ENCODE assay signal across 15 mouse cellular contexts in the genomic region with DNA sequence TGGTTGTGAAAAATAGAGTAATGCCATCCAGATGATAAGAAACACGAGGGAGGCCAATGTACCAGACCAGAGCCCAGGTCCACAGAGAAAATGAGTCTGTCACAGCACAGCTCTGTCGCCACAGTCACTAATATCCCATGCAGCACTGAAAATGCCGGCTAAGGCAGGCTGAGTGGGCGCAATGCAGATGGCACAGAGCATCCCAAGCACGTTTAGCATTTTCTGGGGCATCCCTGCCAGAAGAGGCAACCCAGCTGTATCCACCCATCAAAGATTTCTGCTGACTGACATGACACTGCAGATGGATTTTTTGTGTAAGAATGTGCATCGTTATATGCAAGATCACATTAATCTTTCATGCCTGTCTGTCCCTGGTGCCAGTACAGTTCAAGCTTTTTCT.
DNase-seq lines count a peak whose midpoint lies in the region; ATAC-seq lines count a peak whose summit lies in the region.
"Had no signal": no experiment of that assay in that cellular context is flagged by ENCODE, and none has a peak within 500 bp of the region (broad histone marks: within the 10 kb centered on the region; RNA-seq: fewer than 3 reads in every experiment).

No protein-coding gene starts in this region.

- H3K27me3 ChIP-seq in forebrain, embryonic 14.5 days (replicated peaks; ENCODE audit: control insufficient read depth, insufficient read depth, low read length), result no peaks in the 10 kb centered on the region
- no peaks in the 10 kb centered on the region for H3K27me3 ChIP-seq in forebrain, embryonic 10.5 days (ENCODE audit: poor library complexity, severe bottlenecking)

- H3K9ac ChIP-seq in forebrain, embryonic 14.5 days (ENCODE audit: low read length), result no peak overlapping the region
- H3K9ac ChIP-seq: liver, embryonic 14.5 days had no signal

- peak; percentile 72 for DNase-seq in forebrain, embryonic 14.5 days (ENCODE audit: low spot score)
- DNase-seq in forebrain, embryonic 10.5 days (ENCODE audit: extremely low spot score, low spot score), result no peak
- peak; percentile 13 to 18 for DNase-seq in frontal cortex, postnatal 14 days (ENCODE audit: low spot score in 2 of 2)
- DNase-seq in layer of hippocampus, postnatal 36 days, result peak; percentile 61 to 65
- peak; percentile 47 to 70 for DNase-seq in right cerebral cortex, postnatal 10 days (ENCODE audit: low spot score in 2 of 2)
- no peak for DNase-seq in lung, postnatal 10 days
- DNase-seq in cerebellum, postnatal 25 days, result no peak
- no peak for DNase-seq in lung, adult 18-20 months
- DNase-seq: adrenal gland, postnatal 36 days; cerebellum, adult 18-20 months; heart, postnatal 10 days; kidney, adult 9 months; lung, postnatal 36 days had no signal

- WGBS in forebrain, embryonic 14.5 days, result 55% methylated on average over 6 of the region's 6 CpGs
- 85% methylated on average over 6 of the region's 6 CpGs for WGBS in forebrain, embryonic 10.5 days

- no peaks in the 10 kb centered on the region for H3K9me3 ChIP-seq in forebrain, embryonic 14.5 days (replicated peaks; ENCODE audit: control insufficient read depth, low read length)
- H3K9me3 ChIP-seq in forebrain, embryonic 10.5 days, result no peaks in the 10 kb centered on the region

- H3K4me2 ChIP-seq in forebrain, embryonic 14.5 days (ENCODE audit: low read length), result no peak overlapping the region

- H3K4me3 ChIP-seq in forebrain, embryonic 14.5 days (ENCODE audit: low read depth, low read length), result no peak overlapping the region
- no peak overlapping the region for H3K4me3 ChIP-seq in forebrain, embryonic 10.5 days

- peak; percentile 85 for ATAC-seq in forebrain, embryonic 14.5 days
- ATAC-seq: hindbrain, postnatal 0 days had no signal

- no peak overlapping the region for H3K27ac ChIP-seq in forebrain, embryonic 14.5 days (ENCODE audit: low read depth, low read length)
- no peak overlapping the region for H3K27ac ChIP-seq in forebrain, embryonic 10.5 days
- H3K27ac ChIP-seq: hindbrain, postnatal 0 days; liver, embryonic 14.5 days had no signal

- H3K4me1 ChIP-seq in forebrain, embryonic 14.5 days (ENCODE audit: control insufficient read depth, insufficient read depth, low read length), result no peaks in the 10 kb centered on the region
- peaks cover 4% of the 10 kb centered on the region; the same call in 1 of the 2 replicates for H3K4me1 ChIP-seq in forebrain, embryonic 10.5 days

- no peaks in the 10 kb centered on the region for H3K36me3 ChIP-seq in forebrain, embryonic 14.5 days (ENCODE audit: control insufficient read depth, insufficient read depth, low read length)
- H3K36me3 ChIP-seq in forebrain, embryonic 10.5 days (replicated peaks), result no peaks in the 10 kb centered on the region

Comparison
In these comparisons a context has a peak if more than half of its experiments do, and no peak if none do; other contexts are left out.
1. DNase-seq: peak in forebrain, embryonic 14.5 days (single experiment), frontal cortex, postnatal 14 days (2 of 2), layer of hippocampus, postnatal 36 days (2 of 2) and right cerebral cortex, postnatal 10 days (2 of 2); none in forebrain, embryonic 10.5 days (single experiment), lung, postnatal 10 days (single experiment), cerebellum, postnatal 25 days (0 of 2) and lung, adult 18-20 months (0 of 2).